Mouse (Mus musculus) E14TG2a.4 (cell line): ENCODE measurements at regions not wholly inside any gene's neighbourhood (a gene's known extent, or its start where the extent isn't known, plus 50 kb on each side); places are given as distances from the start of the nearest gene placed in this dataset.

ENCODE experiments used
- H3K27me3 ChIP-seq: 2 replicates; pipeline ENCODE4 v1.6.1; 2014; ENCODE audit warnings: low read length, control low read depth; ENCODE audit not compliant: insufficient read depth
- H3K36me3 ChIP-seq: 2 replicates; pipeline ENCODE4 v1.6.1; 2014; ENCODE audit warnings: low read length, control low read depth; ENCODE audit not compliant: insufficient read depth
- H3K4me1 ChIP-seq: replicated peaks from 2 replicates; pipeline ENCODE4 v1.6.1; 2014; ENCODE audit warnings: low read depth, low read length, control low read depth
- H3K4me3 ChIP-seq: replicated peaks from 2 replicates; pipeline ENCODE4 v1.5.1; 2014; ENCODE audit warnings: mild to moderate bottlenecking, low read length
- H3K9me3 ChIP-seq: 2 replicates; pipeline ENCODE4 v1.6.1; 2014; ENCODE audit warnings: low read length, control low read depth
- CTCF ChIP-seq: conservative IDR thresholded peaks from 2 replicates; pipeline ENCODE4 v1.5.1; 2014; ENCODE audit warnings: low read length
- NANOG ChIP-seq: IDR thresholded peaks from 2 replicates; pipeline ENCODE4 v1.6.1; 2014; ENCODE audit warnings: borderline replicate concordance, low read length, mixed read lengths
- POU5F1 ChIP-seq: IDR thresholded peaks from 2 replicates; pipeline ENCODE4 v1.6.1; 2014; ENCODE audit warnings: low read length, borderline replicate concordance

- H3K4me3 ChIP-seq = no peak overlapping the region
- H3K4me1 ChIP-seq = no peaks in the 10 kb centered on the region
- TF ChIP-seq NANOG (no peak), CTCF (no peak), POU5F1 (no peak)
- no peaks in the 10 kb centered on the region for H3K27me3 ChIP-seq
- no peaks in the 10 kb centered on the region for H3K9me3 ChIP-seq
- no peaks in the 10 kb centered on the region for H3K36me3 ChIP-seq
Measured at GRCm38 (mm10) chr14:102511691-102512383, 470.6 kb downstream of the Kctd12 start.

DNA sequence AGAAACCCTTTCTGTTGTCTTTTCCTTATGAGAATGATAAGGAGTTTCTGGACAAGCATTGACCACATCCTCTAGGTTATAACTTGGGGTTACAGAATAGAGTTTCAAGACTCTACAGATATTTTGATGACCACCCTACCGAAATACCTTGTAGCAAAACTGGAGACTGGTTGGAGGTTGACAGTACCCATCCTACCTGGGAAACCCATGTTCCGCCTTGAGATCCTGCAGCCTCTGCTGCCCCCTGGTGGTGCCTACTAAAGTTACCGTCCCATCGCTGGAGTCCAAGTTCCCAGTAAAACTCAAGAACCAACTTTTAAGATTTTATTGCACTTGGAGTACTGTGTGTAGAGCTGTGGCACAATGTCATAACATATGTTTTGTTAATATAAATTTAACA is 472.1 kb downstream of the Kctd12 start:
- TF ChIP-seq CTCF = peak; percentile 56
- no peak for TF ChIP-seq POU5F1
- no peak overlapping the region for H3K4me3 ChIP-seq
- no peaks in the 10 kb centered on the region for H3K27me3 ChIP-seq
- no peaks in the 10 kb centered on the region for H3K9me3 ChIP-seq
- H3K4me1 ChIP-seq = no peaks in the 10 kb centered on the region
- no peaks in the 10 kb centered on the region for H3K36me3 ChIP-seq

- H3K9me3 ChIP-seq = no peaks in the 10 kb centered on the region
- TF ChIP-seq POU5F1 (no peak), CTCF (no peak)
- H3K27me3 ChIP-seq = no peaks in the 10 kb centered on the region
- H3K4me3 ChIP-seq = no peak overlapping the region
- no peaks in the 10 kb centered on the region for H3K4me1 ChIP-seq
- no peaks in the 10 kb centered on the region for H3K36me3 ChIP-seq
Measured at GRCm38 (mm10) chr14:102505696-102506321, 476.6 kb downstream of the Kctd12 start.

DNA sequence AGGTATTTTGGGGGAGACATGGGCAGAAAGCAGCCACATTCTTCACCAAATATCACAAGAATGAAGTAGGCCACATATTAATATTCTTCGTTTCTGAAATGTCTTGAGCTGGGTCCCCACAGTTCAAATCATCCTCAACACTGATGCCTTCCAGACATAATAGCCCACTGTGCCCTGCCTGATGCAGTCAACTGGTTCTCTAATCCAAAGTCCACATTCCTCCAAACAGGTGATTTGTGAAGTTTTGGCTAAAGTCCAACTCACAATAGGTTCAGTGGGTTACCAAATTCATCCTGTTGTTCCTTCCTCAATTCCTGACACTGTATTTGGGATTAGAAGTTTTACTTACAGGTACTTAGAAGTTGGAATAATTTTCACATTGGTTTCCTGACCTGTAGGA is 485.3 kb downstream of the Kctd12 start:
- H3K4me3 ChIP-seq = no peak overlapping the region
- no peaks in the 10 kb centered on the region for H3K27me3 ChIP-seq
- no peaks in the 10 kb centered on the region for H3K9me3 ChIP-seq
- no peak for TF ChIP-seq NANOG
- TF ChIP-seq POU5F1 = no peak
- no peak for TF ChIP-seq CTCF
- H3K4me1 ChIP-seq = no peaks in the 10 kb centered on the region
- H3K36me3 ChIP-seq = no peaks in the 10 kb centered on the region

GRCm38 (mm10) chr14:102492376-102492775 is 490.1 kb downstream of the Kctd12 start:
- H3K36me3 ChIP-seq = no peaks in the 10 kb centered on the region
- H3K4me3 ChIP-seq = no peak overlapping the region
- no peaks in the 10 kb centered on the region for H3K9me3 ChIP-seq
- no peaks in the 10 kb centered on the region for H3K27me3 ChIP-seq
- H3K4me1 ChIP-seq = no peaks in the 10 kb centered on the region
- TF ChIP-seq CTCF (no peak), NANOG (no peak), POU5F1 (no peak)

DNA sequence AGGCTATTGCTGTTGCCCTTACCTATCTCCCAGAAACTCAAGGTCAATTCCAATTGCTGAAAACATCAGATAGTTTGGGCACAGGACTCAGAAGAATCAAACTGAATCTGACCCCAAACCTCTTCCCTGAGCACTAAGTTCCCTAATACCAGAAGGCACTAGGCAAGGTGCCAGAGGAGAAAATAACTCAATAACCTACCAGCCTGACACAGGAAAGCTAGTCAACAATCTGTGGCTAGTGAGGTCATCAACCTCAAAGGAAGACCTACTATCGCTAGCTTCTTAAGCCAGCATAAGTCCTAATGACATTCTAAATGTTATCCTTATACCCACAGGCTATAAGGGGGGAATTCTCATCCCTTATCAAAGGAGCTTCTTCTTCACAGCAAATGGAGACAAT is 491.2 kb downstream of the Kctd12 start:
- Histone ChIP-seq H3K27me3 (no peaks in the 10 kb centered on the region), H3K9me3 (no peaks in the 10 kb centered on the region), H3K4me3 (no peak overlapping the region), H3K4me1 (no peaks in the 10 kb centered on the region), H3K36me3 (no peaks in the 10 kb centered on the region)
- no peak for TF ChIP-seq NANOG
- TF ChIP-seq CTCF = no peak
- TF ChIP-seq POU5F1 = no peak

GRCm38 (mm10) chr14:102477162-102477561 is 505.3 kb downstream of the Kctd12 start:
- H3K27me3 ChIP-seq = no peaks in the 10 kb centered on the region
- TF ChIP-seq CTCF = no peak
- TF ChIP-seq NANOG = no peak
- no peak for TF ChIP-seq POU5F1
- H3K4me1 ChIP-seq = no peaks in the 10 kb centered on the region
- no peaks in the 10 kb centered on the region for H3K36me3 ChIP-seq
- no peak overlapping the region for H3K4me3 ChIP-seq
- H3K9me3 ChIP-seq = no peaks in the 10 kb centered on the region

DNA sequence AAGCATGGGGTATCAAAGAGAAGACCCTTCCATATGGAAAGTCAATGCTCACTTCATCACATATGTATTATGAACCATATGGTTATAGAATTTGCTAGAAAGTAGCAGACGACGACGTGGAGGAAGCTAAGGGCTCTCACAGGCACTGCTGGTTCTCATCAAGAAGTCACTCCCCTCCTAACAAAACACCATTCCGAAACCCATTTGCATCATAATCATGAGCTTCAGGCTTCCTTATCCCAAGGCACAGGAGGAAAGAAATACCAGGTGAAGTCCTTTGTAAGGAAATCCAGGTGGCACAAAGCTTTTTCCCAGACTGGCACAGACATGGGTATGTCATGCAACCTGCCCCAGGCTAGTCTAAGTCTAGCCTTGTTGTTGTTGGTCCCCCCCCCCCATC is 513.1 kb downstream of the Kctd12 start:
- H3K27me3 ChIP-seq = no peaks in the 10 kb centered on the region; the same call in 1 of the 2 replicates
- H3K36me3 ChIP-seq = no peaks in the 10 kb centered on the region
- H3K4me1 ChIP-seq = peaks cover 4% of the 10 kb centered on the region; the same call in 1 of the 2 replicates
- H3K9me3 ChIP-seq = no peaks in the 10 kb centered on the region
- no peak overlapping the region for H3K4me3 ChIP-seq
- no peak for TF ChIP-seq NANOG
- TF ChIP-seq CTCF = no peak
- TF ChIP-seq POU5F1 = peak; percentile 43; the same call in 1 of the 2 replicates
